Mouse (Mus musculus): ENCODE data around the gene Rap1b.

- TF ChIP-seq ZNF384 (IDR thresholded peaks at IDR 0.05; ENCODE audit: low read depth, low read length) (no peak), CHD2 (IDR thresholded peaks at IDR 0.05; ENCODE audit: low read depth, low read length) (no peak)
Measured at GRCm38 (mm10) chr10:117784646-117785045, 61.2 kb downstream of the Rap1b start.
